Mouse (Mus musculus): ENCODE measurements around the gene Pms2.

Gene Pms2

DNA sequence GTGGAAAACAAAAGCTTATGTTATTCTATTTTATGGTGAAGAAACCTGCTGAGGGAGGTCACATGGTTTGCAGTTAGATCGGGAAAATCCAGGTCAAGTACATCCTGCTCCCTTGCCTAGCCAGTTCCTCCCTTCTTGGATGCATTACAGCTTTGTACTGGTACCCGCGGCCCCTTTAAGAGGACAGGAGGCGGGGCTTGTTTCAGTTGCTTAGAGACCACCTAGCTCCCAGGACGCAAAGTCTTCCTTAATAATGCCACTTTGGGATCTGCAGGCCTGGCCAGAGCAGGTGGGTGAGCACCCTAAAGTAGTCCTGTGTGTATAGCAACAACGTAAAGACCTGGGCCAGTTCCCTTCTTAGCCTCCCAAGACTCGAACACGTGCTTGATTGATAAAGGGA is 23.1 kb downstream of the Pms2 start, which contains the start of gene Rsph10b:
Gene Rsph10b, plus strand, starts transcription at position 205 of the 400 bp plus-strand sequence.
- no peak for DNase-seq (ENCODE audit: low read depth, low spot score)

DNA sequence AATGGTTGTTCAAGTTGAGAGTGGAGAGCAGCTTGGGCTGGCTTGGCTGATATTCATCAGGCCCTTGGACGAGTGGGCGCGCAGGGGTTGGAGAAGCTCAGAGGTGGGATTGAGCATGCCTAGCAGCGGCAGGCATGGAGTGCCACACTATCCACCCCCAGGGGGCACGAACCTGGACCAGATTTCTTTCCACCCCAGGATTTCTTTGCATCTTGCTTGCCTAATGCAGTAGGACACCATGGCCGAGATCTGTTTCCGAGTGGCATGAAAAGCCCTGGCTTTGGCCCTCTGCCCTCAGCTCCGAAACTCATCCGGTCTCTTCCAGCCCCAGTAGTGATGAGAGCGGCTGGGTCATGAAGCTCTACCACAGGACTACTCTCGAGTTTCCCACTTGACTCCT is 23.6 kb downstream of the Pms2 start:
- DNase-seq (ENCODE audit: low read depth, low spot score), result no peak

DNA sequence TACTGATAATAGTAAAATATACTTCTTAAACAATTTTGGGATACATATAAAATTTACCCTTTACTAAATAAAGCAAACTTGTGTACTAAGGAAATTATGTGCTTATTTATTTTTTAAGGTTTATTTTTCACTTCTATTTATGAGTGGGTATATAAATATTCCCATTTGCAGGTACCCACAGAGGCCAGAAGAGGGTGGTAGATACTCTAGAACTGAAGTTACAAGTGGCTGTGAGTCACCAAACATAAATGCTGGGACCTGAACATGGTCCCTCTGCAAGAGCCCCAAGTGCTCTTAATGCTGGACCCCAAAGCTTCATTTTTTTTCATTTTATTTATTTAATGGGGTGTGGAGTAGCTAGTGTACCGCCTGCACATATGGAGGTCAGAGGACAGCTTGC is 24.1 kb downstream of the Pms2 start:
- DNase-seq (ENCODE audit: low read depth, low spot score), result no peak

DNA sequence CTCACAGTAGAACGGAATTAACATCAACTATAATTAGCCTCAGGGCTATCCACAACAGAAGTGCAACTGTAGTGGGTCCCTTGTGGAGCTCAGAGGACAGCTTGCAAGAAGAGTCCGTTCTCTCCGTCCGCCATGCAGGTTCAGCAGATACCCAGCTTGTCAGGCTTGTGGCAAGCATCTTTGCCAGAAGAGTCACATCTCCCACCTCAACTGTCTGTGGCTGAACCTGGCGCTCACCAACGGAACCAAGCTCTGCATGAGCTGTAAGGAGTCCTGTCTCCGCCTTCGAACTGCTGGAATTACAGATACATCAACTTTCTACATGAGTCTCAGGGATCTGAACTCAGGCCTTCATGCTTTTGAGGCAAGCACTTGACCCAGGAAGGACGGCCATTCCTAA is 26.4 kb downstream of the Pms2 start:
- DNase-seq (ENCODE audit: low read depth, low spot score), result no peak

DNA sequence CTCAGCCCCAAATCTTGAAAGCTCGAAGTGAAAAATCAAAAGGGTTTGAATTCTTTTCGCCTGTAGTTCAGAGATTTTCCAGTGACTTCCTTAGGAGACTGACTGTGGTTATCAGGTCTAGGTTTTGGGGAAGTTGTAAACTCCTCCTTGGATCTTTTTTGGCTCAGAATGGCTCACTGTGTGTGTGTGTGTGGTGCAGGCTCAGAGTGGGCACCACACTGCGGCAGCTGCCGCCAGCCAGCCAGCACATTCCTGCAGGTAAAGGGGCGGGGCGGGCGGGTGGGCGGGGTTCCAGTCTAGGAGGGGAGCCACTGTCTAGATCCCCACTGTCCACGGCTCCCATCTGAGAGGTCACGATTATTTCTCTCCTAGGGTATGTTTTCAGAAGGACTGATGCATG is 31.8 kb downstream of the Pms2 start:
- no peak for DNase-seq (ENCODE audit: low read depth, low spot score)

DNA sequence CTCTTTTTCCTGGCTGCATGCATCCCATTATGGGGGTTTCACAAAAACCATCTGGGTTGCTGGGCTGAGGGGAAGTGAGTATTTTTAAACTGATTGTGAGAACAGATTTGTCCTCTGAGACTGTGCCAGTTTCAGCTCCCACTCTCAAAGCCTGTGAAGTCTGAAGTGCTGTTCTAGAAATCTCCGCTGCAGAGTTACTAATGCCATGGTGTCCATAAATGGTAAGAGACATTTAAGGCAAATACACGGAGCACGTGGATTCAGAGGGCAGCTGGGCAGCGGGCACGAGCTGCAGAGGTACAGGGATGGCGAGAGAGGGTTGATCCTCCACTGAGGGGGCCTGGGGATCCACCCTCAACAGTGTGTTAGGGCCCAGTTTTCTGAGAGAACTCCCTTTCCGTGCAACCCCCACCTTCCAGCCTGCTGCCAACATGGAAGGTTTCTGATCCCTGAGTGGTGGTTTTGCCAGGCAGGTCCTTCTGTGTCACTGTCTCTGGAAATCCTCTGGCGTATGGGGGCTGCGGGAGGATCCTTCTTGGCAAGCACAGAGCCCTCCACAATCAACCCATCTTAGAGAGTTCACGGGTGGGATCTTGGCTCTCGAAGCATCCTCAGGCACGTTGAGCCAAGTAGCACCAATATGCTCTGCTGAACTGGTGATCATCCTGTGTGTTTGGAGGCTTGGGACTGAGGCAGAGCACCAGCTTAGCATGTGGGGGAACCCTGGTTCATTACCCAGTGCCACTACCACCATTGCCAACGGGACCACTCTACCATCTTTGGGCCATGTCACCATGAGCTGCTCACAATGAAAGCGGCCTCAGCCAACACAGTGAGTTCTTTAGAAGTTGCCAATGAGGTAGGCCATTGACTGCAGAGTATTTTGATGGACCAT is 33.7 kb downstream of the Pms2 start:
- no peak for DNase-seq (ENCODE audit: low read depth, low spot score)

DNA sequence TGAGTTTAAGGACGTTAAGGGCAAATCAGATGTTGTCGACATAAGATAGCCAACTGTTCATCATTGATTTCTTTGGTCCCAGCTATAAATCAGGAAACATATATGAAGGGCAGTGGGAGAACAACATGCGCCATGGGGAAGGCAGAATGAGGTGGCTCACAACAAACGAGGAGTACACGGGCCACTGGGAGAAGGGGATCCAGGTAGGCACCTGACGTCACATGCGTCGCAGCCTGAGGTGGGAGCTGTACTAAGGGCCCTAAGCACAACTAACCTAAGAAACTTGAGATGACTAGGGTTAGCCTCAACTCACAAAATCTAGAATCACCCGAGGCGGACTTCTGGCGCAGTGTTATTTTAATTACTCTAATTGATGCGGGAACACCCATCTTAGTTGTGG is 38.6 kb downstream of the Pms2 start:
- DNase-seq (ENCODE audit: low read depth, low spot score), result no peak

DNA sequence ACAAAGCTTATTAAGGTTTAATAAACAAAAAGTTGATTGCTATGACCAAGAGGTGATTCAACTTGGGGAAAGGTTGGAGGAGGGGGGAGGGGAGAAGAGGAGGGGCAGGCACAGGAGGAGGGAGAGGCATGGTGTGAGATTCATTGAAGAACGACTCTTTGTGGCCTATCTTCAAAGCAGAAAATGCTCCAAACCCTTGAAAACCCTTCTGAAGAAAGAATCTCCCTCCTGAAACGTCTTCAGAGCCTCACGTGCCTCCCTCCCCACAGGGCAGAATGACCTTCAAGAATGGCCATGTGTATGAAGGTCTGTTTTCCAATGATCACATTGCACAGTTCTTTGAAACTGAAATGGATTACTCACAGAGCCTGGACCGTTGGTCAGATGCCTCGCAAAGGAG is 40.3 kb downstream of the Pms2 start:
- DNase-seq (ENCODE audit: low read depth, low spot score), result no peak

DNA sequence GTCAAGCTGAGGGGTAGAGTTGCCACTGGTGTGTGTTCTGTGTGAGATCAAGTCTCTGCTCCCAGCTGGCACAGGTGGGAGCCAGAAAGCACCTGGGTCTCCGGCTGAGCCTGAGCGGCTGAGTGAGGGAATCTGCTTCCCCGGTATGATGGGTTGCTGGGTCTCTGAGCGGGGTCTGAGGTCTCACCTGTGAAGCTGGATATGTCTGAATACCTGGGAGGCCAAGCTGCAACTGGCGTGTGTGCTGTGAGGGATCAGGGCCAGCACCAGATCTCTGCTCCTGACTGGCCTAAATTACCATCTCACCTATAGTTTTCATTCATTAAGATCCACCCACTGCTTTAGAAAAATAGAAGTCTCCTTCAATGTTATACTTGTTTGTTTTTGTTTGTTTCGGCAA is 47.3 kb downstream of the Pms2 start:
- no peak for DNase-seq (ENCODE audit: low read depth, low spot score)

DNA sequence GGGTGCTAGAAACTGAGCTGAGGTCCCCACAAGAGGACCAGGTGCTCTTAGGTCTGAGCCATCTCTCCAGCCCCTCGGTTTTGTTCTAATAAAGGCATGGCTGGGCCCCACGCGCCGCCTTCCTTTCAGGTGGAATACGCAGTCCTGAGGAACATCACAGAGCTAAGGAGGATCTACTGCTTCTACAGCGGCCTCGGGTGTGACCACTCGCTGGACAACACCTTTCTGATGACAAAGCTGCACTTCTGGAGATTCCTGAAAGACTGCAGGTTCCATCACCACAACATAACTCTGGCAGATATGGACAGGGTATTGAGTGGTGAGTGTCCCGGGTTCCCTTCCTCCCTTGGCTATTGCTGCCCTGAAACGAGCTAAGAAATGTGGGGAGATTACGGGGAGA is 49.8 kb downstream of the Pms2 start:
- no peak for DNase-seq (ENCODE audit: low read depth, low spot score)

DNA sequence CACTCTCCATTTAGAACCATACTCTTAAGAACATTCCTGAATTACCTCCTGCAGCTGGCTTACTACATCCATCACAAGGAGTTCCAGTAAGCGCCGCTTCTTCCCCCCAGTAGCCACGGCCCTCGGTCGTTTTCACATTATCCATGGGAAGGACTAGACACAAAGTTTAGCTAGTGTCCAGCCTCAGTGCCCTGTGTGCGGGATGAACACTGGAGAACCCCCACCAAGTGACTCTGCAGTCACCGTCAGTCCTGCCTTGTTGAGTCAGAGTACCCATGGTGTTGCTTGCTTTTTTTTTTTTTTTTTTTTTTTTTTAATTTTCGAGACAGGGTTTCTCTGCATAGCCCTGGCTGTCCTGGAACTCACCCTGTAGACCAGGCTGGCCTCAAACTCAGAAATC is 51.4 kb downstream of the Pms2 start:
- no peak for DNase-seq (ENCODE audit: low read depth, low spot score)

DNA sequence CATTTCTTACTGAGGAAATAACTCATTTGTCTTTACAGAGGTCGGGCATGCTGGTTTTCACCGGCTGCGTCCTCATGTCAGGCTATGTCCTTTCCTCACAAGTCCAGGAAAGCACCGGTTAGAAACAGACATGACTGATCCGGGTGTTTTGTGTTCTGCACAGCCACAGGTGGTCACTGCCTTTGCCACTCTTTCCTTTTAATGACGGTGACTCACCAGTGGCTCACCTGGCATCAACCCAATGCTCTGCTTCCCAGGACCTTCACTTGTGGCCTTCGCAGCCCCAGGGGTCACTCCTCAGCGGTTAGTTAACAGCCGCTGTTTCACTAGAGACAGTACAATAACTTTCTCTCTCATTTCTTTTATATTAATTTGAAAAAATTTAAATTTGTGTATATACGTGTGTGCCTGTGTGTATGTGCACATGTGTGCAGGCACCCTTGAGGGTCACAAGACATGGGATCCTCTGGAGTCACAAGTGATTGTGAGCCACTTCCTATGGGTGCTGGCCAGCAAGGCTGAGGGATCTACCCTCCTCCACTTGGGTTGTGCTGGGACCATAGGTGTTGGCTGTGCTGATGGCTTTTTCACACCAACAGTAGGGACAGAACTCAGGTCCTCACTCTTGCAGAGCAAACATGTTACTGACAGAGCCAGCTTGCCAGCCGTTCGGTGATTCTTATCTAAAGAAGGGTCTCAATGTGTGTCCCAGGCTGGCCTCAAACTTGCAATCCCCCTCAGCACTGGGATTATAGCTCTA is 56.0 kb downstream of the Pms2 start:
- no peak for DNase-seq (ENCODE audit: low read depth, low spot score)

DNA sequence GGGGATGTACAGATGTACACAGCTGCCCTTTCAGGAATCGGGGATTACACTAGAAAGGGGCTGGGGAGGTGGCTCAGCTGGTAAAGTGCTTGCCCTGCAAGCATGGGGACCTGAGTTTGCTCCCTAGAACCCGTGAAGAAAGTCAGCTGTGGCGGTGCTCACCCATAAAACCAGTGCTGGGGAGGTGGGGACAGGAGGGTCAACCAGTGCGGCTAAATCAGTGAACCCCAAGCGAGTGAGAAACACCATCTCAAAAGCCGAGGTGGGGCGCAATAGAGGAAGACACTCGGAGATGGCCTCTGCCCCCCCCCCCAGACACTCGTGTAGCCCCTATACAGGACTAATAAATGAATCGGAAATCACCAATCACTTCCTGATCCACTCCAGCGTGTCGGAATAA is 56.9 kb downstream of the Pms2 start:
- no peak for DNase-seq (ENCODE audit: low read depth, low spot score)

DNA sequence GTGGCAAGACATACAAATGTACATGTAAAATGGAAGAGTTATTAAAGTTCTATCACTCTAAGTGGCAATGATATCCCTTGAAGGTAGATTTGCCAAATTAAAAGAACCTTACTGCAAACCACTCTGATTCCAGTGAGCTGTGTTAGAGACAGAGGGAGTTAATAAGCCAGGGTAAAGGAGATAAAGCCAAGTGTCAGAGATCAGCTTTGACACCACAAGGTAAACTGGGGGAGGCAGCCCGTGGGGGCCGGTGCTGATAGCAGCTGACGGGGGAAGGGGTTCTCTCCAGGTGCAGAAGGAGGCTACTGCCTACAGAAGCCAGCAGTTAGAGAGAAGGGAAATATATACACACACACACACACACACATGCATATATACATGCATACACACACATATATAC is 62.9 kb downstream of the Pms2 start:
- DNase-seq (ENCODE audit: low read depth, low spot score), result no peak

DNA sequence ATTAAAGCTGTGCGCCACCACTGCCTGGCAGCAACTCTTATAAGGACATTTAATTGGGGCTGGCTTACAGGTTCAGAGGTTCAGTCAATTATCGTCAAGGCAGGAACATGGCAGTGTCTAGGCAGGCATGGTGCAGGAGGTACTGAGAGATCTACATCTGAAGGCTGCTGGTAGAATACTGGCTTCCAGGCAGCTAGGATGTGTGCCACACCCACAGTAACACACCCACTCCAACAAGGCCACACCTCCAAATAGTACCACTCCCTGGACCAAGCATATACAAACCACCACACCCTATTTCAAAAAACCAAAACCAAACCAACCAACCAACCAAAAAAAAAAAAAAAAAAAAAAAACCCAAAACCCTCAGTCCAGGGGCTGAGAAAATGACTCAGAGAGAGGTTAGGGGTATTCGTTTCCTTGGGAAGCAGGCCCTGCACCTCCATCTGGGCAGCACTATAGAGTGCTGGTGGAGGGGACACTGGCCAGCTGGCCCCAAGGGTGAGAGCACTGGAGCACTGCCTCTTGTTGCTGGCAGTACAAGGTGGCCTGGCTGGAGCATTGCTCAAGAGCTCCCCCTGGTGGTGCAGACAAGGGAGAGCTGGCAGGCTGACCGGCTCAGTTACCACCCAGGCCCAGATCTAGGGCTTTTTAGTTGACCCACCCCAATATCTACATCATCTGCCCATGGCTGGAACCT is 65.3 kb downstream of the Pms2 start:
- DNase-seq (ENCODE audit: low read depth, low spot score), result peak; percentile 84

DNA sequence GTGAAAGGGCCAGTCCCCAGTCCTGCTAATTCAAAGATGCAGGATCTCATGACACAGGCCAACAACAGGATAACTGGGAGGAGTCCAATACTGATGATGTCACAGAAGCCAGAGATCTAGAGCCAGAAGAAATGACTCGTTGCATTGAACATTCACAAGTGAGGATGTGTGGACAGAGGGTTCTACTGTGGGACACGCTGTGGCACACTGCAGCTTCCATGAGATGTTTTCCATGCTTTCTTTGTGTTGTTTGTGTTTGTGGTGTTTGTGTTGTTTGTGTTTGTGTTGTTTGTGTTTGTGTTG is 65.8 kb downstream of the Pms2 start:
- DNase-seq (ENCODE audit: low read depth, low spot score), result no peak

DNA sequence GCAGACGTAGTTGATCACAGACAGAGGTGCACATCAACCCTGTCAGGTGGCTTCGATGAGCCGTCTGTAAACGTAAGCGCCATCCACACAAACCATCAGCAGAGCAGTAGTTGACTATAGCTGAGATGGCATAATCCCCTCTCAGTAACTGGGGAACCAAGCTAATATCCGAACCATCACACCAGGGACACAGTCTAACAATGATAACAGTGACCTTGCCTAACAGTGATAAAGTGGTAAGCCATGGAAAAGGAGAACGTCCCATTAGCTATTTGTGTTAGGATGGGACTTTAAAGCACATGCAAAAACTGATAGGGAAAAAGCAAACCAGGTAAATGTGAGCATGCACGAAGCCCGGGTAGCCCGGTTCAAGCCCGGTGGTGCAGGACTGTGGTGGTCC is 66.5 kb downstream of the Pms2 start:
- no peak for DNase-seq (ENCODE audit: low read depth, low spot score)

DNA sequence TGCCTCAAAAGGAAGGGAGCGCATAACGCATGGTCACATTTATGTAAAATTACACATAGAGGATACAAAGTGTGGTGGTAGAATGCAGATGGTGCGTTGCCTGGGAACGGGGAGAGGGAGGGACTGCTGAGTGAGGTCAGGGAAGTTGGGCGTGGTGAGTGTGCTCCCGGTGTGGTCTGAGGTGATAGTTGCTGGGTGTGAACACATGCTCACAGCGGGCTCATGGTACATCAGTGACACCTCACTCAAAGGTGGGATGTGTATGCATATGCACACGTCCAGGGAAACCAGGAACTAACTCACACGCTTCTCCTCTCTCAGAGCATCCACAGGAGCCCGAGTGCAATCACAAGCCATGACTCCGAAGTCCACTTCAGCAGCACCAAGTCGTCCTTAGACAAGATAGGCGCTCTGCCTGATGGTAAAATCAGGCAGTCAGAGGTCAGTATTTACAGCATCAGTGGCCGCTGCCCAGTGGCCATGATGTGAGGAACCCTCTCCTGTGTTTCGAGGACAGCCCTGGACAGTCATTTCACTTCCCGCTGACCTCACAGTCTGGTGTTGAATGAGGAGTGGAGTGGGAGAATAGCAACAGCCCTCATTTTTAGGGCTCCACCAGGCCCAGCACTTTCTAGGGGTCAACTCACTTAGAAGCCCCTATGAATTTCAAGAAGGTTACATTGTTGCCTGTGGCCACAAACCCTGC is 67.1 kb downstream of the Pms2 start:
- no peak for DNase-seq (ENCODE audit: low read depth, low spot score)

DNA sequence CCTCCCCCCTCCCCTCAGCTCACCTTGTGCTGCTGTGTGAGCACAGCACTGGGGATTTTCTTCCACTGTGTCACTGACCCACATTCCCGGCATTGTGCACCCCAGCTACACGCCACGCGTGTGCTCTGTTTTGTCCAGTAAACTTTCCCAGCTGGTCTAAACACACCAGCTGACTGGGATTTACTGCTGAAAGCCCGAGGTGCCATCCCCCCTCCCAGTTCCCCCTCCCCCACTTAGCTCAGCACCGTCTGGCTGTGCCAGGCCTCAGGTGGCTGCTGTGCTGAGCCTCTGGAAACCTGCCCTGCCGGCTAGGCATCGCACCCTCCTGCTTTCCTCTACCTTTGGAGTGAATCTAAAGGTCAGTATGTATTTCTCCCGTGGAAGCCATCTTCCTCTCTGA is 71.1 kb downstream of the Pms2 start:
- peak; percentile 39 for DNase-seq (ENCODE audit: low read depth, low spot score)

DNA sequence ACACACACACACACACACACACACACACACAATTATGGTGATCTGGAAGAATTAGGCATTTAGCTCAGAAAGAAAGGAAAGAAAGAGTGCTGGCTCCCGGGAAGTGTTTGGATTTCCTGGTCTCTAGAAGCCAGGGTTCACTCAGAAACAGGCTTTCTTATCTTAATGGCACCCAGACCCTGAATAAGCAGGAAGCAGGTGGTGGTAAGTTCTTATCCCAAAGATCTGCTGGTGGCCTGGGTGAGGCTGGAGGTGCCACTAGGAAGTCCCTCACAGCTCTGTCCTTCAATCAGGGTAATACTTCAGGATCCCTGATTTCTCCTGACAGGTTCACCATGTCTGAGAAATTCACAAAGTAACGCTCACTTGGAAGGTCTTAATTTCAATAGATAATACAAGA is 72.6 kb downstream of the Pms2 start:
- DNase-seq (ENCODE audit: low read depth, low spot score), result no peak
